Mouse (Mus musculus): ENCODE data around the gene Gstp2.
A peak's percentile ranks its signal among the peaks of the same experiment; 100 is the strongest.

Gstp2 gene

GRCm38 (mm10) chr19:4011086-4011485 is 34.7 kb downstream of the Gstp2 start:
- no peak for DNase-seq (ENCODE audit: low read depth)

GRCm38 (mm10) chr19:4005971-4006370 is 39.9 kb downstream of the Gstp2 start:
- DNase-seq (ENCODE audit: low read depth), result no peak

GRCm38 (mm10) chr19:4005091-4005490 is 40.7 kb downstream of the Gstp2 start:
- no peak for DNase-seq (ENCODE audit: low read depth)

- DNase-seq (ENCODE audit: low read depth), result no peak
Observed at GRCm38 (mm10) chr19:4004331-4004730, 41.5 kb downstream of the Gstp2 start.

- DNase-seq (ENCODE audit: low read depth), result no peak
Observed at GRCm38 (mm10) chr19:4003641-4004040, 42.2 kb downstream of the Gstp2 start.

GRCm38 (mm10) chr19:4003112-4003511 is 42.7 kb downstream of the Gstp2 start, which contains the start of gene Doc2g:
Gene Doc2g, plus strand, starts transcription at chr19:4003313.
- DNase-seq (ENCODE audit: low read depth), result no peak

GRCm38 (mm10) chr19:4001752-4002151 is 44.1 kb downstream of the Gstp2 start:
- no peak for DNase-seq (ENCODE audit: low read depth)

GRCm38 (mm10) chr19:4000949-4001525 is 44.8 kb downstream of the Gstp2 start:
- DNase-seq (ENCODE audit: low read depth), result no peak

- peak; percentile 98 for DNase-seq (ENCODE audit: low read depth)
Observed at GRCm38 (mm10) chr19:4000119-4000900, 45.5 kb downstream of the Gstp2 start, which contains the start of the genes Nudt8 and Gm49405. Gene Nudt8, plus strand, starts transcription at chr19:4000580. Gene Gm49405, plus strand, starts transcription at chr19:4000626.

- no peak for DNase-seq (ENCODE audit: low read depth)
Observed at GRCm38 (mm10) chr19:3999121-3999730, 46.6 kb downstream of the Gstp2 start.

GRCm38 (mm10) chr19:3998335-3998734 is 47.5 kb downstream of the Gstp2 start:
- no peak for DNase-seq (ENCODE audit: low read depth)

- DNase-seq (ENCODE audit: low read depth), result no peak
Observed at GRCm38 (mm10) chr19:3997231-3997630, 48.6 kb downstream of the Gstp2 start.

- DNase-seq (ENCODE audit: low read depth), result no peak
Observed at GRCm38 (mm10) chr19:3996747-3997146, 49.1 kb downstream of the Gstp2 start.

- DNase-seq (ENCODE audit: low read depth), result no peak
Observed at GRCm38 (mm10) chr19:3996106-3996505, 49.7 kb downstream of the Gstp2 start.

GRCm38 (mm10) chr19:3995505-3995904 is 50.3 kb downstream of the Gstp2 start:
- DNase-seq (ENCODE audit: low read depth), result no peak

- DNase-seq (ENCODE audit: low read depth), result no peak
Observed at GRCm38 (mm10) chr19:3994932-3995331, 50.9 kb downstream of the Gstp2 start.

GRCm38 (mm10) chr19:3992416-3992815 is 53.4 kb downstream of the Gstp2 start, which contains the start of gene Tbx10:
Gene Tbx10, plus strand, starts transcription at chr19:3992752.
- no peak for DNase-seq (ENCODE audit: low read depth)

GRCm38 (mm10) chr19:3991966-3992365 is 53.9 kb downstream of the Gstp2 start:
- no peak for DNase-seq (ENCODE audit: low read depth)

GRCm38 (mm10) chr19:3991562-3991961 is 54.3 kb downstream of the Gstp2 start:
- DNase-seq (ENCODE audit: low read depth), result no peak

- DNase-seq (ENCODE audit: low read depth), result no peak
Observed at GRCm38 (mm10) chr19:3990804-3991203, 55.0 kb downstream of the Gstp2 start.
